Mouse (Mus musculus) stomach, embryonic 16.5 days (tissue): ENCODE measurements around the gene Trim11. TPM values are rescaled to one million over a fixed set of nuclear protein-coding genes. Genes with fewer than 3 reads are reported as not detected.

ENCODE experiments used
- ATAC-seq: fragments of 200-750 bp; cut with Nextera tagmentation; 2 replicates; pipeline ENCODE4 v1.8.0; 2017; ENCODE audit warnings: moderate number of reproducible peaks, moderate TSS enrichment; ENCODE audit not compliant: insufficient read depth, low FRiP score
- H3K27ac ChIP-seq: fragments of 300-500 bp; sonication (generic); 2 replicates; pipeline ENCODE4 v1.5.1; 2014; ENCODE audit warnings: low read length
- H3K27me3 ChIP-seq: fragments of 300-500 bp; sonication (generic); 2 replicates; pipeline ENCODE4 v1.6.1; 2014; ENCODE audit warnings: low read length, control low read depth, mixed read lengths; ENCODE audit not compliant: control insufficient read depth, insufficient read depth
- H3K36me3 ChIP-seq: fragments of 300-500 bp; sonication (generic); 2 replicates; pipeline ENCODE4 v1.6.1; 2014; ENCODE audit warnings: low read length; ENCODE audit not compliant: control insufficient read depth, insufficient read depth
- H3K4me1 ChIP-seq: fragments of 300-500 bp; sonication (generic); 2 replicates; pipeline ENCODE4 v1.6.1; 2014; ENCODE audit warnings: low read length, control low read depth, mixed read lengths; ENCODE audit not compliant: control insufficient read depth, insufficient read depth
- H3K4me2 ChIP-seq: fragments of 300-500 bp; sonication (generic); 2 replicates; pipeline ENCODE4 v1.6.1; 2014; ENCODE audit warnings: low read depth, low read length, mixed read lengths
- H3K4me3 ChIP-seq: fragments of 300-500 bp; sonication (generic); replicated peaks from 2 replicates; pipeline ENCODE4 v1.5.1; 2014; ENCODE audit warnings: mild to moderate bottlenecking, low read length
- H3K9ac ChIP-seq: fragments of 300-500 bp; sonication (generic); 2 replicates; pipeline ENCODE4 v1.6.1; 2014; ENCODE audit warnings: low read length
- H3K9me3 ChIP-seq: fragments of 300-500 bp; sonication (generic); replicated peaks from 2 replicates; pipeline ENCODE4 v1.6.1; 2016; ENCODE audit warnings: low read length, control low read depth; ENCODE audit not compliant: control insufficient read depth
- WGBS: fragments of 180-500 bp; shearing (Covaris S2); extraction: QIAGEN DNeasy Blood & Tissue Kit; methylation state at CpG from one replicate; pipeline ENCODE4 v1.1.7; 2014; 5-methylcytosine and 5-hydroxymethylcytosine counted together
- polyA plus RNA-seq: library from polyadenylated mRNA; unstranded; fragments of >200 nt; fragmentation: Nextera tagmentation; extraction: Ambion mirVana; gene quantifications from 2 replicates; pipeline ENCODE4 v1.2.1, GENCODE M21; 2015

Gene Trim11
- polyA plus RNA-seq, 1 experiment from 2014 or later, result 20.8 TPM

GRCm38 (mm10) chr11:58993091-58993670 lies 15.3 kb downstream of the Trim11 start:
- no peaks in the 10 kb centered on the region for H3K9me3 ChIP-seq
- ATAC-seq, result no peak
- H3K4me2 ChIP-seq, result no peak overlapping the region
- 63% methylated on average over 6 of the region's 6 CpGs for WGBS
- peaks cover 8% of the 10 kb centered on the region; the same call in 1 of the 2 replicates for H3K4me1 ChIP-seq
- no peak overlapping the region for H3K4me3 ChIP-seq
- no peak overlapping the region for H3K27ac ChIP-seq
- H3K27me3 ChIP-seq, result 0 out of 2 replicates have a peak, but pooled peaks cover 8% of the 10 kb centered on the region
- H3K9ac ChIP-seq, result no peak overlapping the region
- H3K36me3 ChIP-seq, result peaks cover 12% of the 10 kb centered on the region; the same call in 1 of the 2 replicates

DNA sequence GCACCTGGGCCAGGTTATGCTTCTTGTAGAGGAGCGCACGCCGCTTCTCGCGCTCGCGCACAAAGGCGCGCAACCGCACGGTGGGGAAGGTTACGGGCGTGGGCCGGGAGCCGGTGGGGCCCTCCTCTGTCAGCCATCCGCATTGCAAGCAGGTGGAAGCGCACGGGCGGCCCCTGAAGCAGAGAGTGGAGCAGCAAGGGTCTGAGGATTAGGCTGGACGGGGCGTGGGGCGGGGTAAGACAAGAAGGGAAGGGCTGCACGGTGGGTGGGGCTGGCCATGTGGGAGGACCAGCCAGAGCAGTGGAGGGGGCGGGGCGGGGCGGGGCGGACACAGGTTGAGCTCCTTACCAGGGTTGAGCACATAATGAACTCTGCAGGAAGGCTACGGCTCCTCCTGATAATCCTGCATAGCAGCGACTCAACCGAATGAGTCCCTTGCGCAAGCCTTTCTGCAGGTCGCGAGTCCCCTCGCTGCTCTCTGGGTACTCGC lies 16.5 kb downstream of the Trim11 start:
- peak overlapping the region; percentile 63 for H3K9ac ChIP-seq
- 1% methylated on average over 32 of the region's 35 CpGs for WGBS
- ATAC-seq, result peak; percentile 85

DNA sequence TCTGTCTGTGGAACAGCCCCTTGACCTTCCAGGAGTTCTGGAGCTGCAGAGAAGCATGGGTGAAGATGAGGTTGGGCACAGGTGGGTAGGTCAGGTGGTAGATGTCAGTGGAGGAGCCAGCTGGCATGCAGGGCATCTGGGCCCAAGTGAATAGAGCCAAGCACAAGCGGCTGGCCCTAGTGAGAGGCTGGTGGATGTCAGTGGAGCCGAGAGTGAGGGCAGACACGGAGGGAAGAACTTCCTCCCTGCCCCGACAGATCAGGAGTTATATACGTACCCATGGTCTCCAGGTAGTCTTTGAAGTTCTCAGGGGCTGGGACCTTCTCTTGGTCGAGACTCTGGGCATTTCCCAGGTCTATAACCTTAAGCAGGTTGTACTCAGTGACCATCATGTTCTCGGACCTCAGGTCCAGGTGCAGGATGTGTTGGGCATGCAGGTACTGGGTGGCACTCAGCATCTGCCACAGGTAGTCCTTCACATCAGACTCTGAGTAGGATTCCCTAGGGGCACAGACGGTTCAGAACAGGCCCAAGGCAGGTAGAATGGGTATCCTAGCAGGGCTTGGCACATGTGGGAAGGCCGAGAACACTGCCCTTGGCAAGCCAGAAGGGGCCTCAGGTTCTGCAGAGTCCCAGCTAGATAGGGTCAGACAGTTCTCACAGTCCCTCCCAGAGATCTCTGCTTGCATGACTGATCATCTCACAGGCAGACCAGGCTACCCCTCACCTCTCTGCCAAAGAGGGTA lies 17.3 kb downstream of the Trim11 start:
- H3K9ac ChIP-seq, result no peak overlapping the region
- peaks cover 16% of the 10 kb centered on the region; the same call in 1 of the 2 replicates for H3K4me1 ChIP-seq
- H3K36me3 ChIP-seq, result no peaks in the 10 kb centered on the region; the same call in 1 of the 2 replicates
- peak overlapping the region; percentile 62; the same call in 1 of the 2 replicates for H3K4me2 ChIP-seq
- 78% methylated on average over 9 of the region's 9 CpGs for WGBS
- no peak overlapping the region for H3K4me3 ChIP-seq
- no peak for ATAC-seq
- no peaks in the 10 kb centered on the region for H3K9me3 ChIP-seq
- 0 out of 2 replicates have a peak, but pooled peaks cover 8% of the 10 kb centered on the region for H3K27me3 ChIP-seq
- no peak overlapping the region for H3K27ac ChIP-seq

More for the DNA sequence above, 16.5 kb downstream of the Trim11 start:
- Histone ChIP-seq H3K4me3 (peak overlapping the region; percentile 44), H3K27me3 (0 out of 2 replicates have a peak, but pooled peaks cover 8% of the 10 kb centered on the region), H3K27ac (no peak overlapping the region), H3K36me3 (peaks cover under 1% of the 10 kb centered on the region; the same call in 1 of the 2 replicates), H3K4me2 (peak overlapping the region; percentile 62), H3K4me1 (peaks cover 16% of the 10 kb centered on the region; the same call in 1 of the 2 replicates), H3K9me3 (no peaks in the 10 kb centered on the region)

DNA sequence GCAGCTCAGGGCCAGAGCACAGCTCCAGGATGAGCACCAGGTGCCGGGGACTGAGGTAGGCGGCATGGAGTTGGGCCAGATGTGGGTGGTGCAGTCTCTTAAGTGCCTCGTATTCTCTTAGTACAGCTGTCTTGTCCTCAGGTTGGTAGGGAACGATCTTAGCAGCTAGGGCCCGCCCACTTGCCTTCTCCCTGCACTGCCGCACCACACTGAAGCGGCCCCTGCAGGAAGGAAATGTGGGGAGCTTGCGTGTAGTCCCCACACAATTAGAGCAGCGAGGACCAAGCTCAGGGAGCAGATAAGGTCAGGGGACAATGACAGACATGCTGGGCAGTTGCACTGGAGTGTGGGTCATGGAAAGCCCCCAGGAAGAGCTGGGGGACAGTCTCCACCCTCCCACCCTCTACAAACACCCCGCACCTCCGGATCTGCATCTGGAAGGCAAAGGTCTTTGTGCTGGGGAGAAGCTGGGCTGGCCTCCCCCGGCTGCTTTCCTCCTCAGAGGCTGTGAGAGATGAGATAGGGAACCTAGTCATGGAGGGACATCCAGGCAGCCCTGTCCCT lies 18.0 kb downstream of the Trim11 start:
- H3K4me1 ChIP-seq, result peaks cover 16% of the 10 kb centered on the region; the same call in 1 of the 2 replicates
- H3K9ac ChIP-seq, result no peak overlapping the region
- no peak overlapping the region for H3K4me2 ChIP-seq
- 49% methylated on average over 12 of the region's 12 CpGs for WGBS
- H3K4me3 ChIP-seq, result no peak overlapping the region
- H3K9me3 ChIP-seq, result no peaks in the 10 kb centered on the region
- H3K27ac ChIP-seq, result no peak overlapping the region
- no peaks in the 10 kb centered on the region for H3K36me3 ChIP-seq
- no peak for ATAC-seq
- H3K27me3 ChIP-seq, result 0 out of 2 replicates have a peak, but pooled peaks cover 8% of the 10 kb centered on the region

- Histone ChIP-seq H3K9ac (no peak overlapping the region), H3K4me2 (no peak overlapping the region), H3K27ac (no peak overlapping the region), H3K4me3 (no peak overlapping the region), H3K4me1 (peaks cover 16% of the 10 kb centered on the region; the same call in 1 of the 2 replicates), H3K27me3 (0 out of 2 replicates have a peak, but pooled peaks cover 8% of the 10 kb centered on the region), H3K9me3 (no peaks in the 10 kb centered on the region), H3K36me3 (no peaks in the 10 kb centered on the region)
- 74% methylated on average over 5 of the region's 5 CpGs for WGBS
- ATAC-seq, result no peak
Observed at GRCm38 (mm10) chr11:58997541-58997940, 19.6 kb downstream of the Trim11 start.

DNA sequence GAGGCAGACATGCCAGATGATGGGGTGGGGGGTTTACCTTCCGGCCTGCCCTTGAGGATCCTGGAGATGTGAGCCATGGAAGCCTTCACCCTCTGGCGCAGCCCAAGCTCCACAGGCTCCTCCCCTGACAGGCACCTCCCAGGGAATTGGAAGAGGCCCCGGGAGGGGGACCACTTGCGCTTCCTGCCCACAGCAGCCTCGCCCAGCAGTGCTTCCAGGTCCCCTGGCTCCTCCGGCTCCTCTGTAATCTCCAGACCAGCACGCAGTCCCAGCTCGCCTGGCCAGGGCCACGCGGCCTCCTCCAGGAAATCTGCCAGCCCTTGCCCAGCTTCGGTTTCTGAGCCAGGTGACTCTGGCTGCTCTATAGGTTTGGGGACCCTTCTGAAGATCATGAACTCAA lies 21.3 kb downstream of the Trim11 start:
- Histone ChIP-seq H3K9me3 (no peaks in the 10 kb centered on the region), H3K27me3 (0 out of 2 replicates have a peak, but pooled peaks cover 8% of the 10 kb centered on the region), H3K4me2 (no peak overlapping the region), H3K36me3 (no peaks in the 10 kb centered on the region), H3K4me1 (peaks cover 14% of the 10 kb centered on the region; the same call in 1 of the 2 replicates), H3K4me3 (no peak overlapping the region), H3K9ac (peak overlapping the region; percentile 12; the same call in 1 of the 2 replicates), H3K27ac (no peak overlapping the region)
- ATAC-seq, result no peak
- 38% methylated on average over 11 of the region's 11 CpGs for WGBS

GRCm38 (mm10) chr11:58999830-59000229 lies 21.9 kb downstream of the Trim11 start:
- Histone ChIP-seq H3K27ac (no peak overlapping the region), H3K4me1 (peaks cover 10% of the 10 kb centered on the region; the same call in 1 of the 2 replicates), H3K4me2 (no peak overlapping the region), H3K9me3 (no peaks in the 10 kb centered on the region), H3K9ac (peak overlapping the region; percentile 31; the same call in 1 of the 2 replicates), H3K4me3 (no peak overlapping the region), H3K27me3 (0 out of 2 replicates have a peak, but pooled peaks cover 6% of the 10 kb centered on the region), H3K36me3 (no peaks in the 10 kb centered on the region)
- WGBS, result 75% methylated on average over 6 of the region's 6 CpGs
- no peak for ATAC-seq

DNA sequence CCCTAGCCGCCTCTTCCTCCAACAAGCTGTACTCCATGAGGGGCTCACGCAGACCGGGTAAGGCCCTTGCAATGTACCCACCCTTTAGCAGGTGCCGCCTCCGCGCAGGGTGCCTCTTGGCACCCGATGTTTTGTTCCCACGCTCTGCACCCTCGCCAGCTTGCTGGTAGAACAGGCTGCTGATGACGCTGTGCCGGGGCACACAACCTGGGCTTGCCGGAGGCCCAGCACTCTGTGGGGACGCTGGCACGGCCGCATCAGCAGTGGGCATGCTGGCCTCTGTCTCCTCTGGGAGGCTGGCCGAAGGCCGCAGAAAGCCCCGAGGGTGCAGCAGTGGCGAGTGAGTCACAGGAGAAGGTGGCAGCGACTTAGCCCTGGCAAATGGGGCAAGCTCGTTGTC lies 22.7 kb downstream of the Trim11 start:
- no peaks in the 10 kb centered on the region for H3K9me3 ChIP-seq
- H3K27me3 ChIP-seq, result no peaks in the 10 kb centered on the region
- no peak overlapping the region for H3K27ac ChIP-seq
- no peak overlapping the region for H3K4me3 ChIP-seq
- H3K4me1 ChIP-seq, result peaks cover 8% of the 10 kb centered on the region; the same call in 1 of the 2 replicates
- H3K9ac ChIP-seq, result no peak overlapping the region
- H3K4me2 ChIP-seq, result no peak overlapping the region
- no peak for ATAC-seq
- WGBS, result 88% methylated on average over 21 of the region's 21 CpGs
- no peaks in the 10 kb centered on the region for H3K36me3 ChIP-seq
